ENCODE assay signal across 17 mouse cellular contexts in genomic region chr6:22027854-22028253, GRCm38 (mm10).
"Had no signal": no experiment of that assay in that cellular context is flagged by ENCODE, and none has a peak within 500 bp of the region (broad histone marks: within the 10 kb centered on the region; RNA-seq: fewer than 3 reads in every experiment).

No protein-coding gene starts in this region.

- H3K4me3 ChIP-seq: liver, embryonic 15.5 days; megakaryocyte, embryonic 14.5 days; midbrain, embryonic 13.5 days; myocyte; neural tube, embryonic 15.5 days had no signal

- H3K27ac ChIP-seq: kidney, postnatal 0 days; liver, embryonic 15.5 days; midbrain, embryonic 13.5 days; neural tube, embryonic 15.5 days had no signal

- H3K9me3 ChIP-seq: liver, embryonic 15.5 days; megakaryocyte, embryonic 14.5 days; midbrain, embryonic 13.5 days; neural tube, embryonic 15.5 days had no signal

- H3K4me1 ChIP-seq: megakaryocyte, embryonic 14.5 days had no signal

- ATAC-seq: intestine, postnatal 0 days; midbrain, embryonic 13.5 days had no signal

- DNase-seq: kidney, adult 8-10 months; kidney, postnatal 36 days; layer of hippocampus, adult 9-11 months; left cerebral cortex, postnatal 4 days; lung, embryonic 14.5 days; lung, postnatal 10 days; lung, postnatal 4 days; right cerebral cortex, adult 18-20 months; right cerebral cortex, postnatal 25 days; thymus, postnatal 36 days had no signal

- H3K27me3 ChIP-seq: liver, embryonic 15.5 days; megakaryocyte, embryonic 14.5 days; midbrain, embryonic 13.5 days; neural tube, embryonic 15.5 days had no signal

- H3K9ac ChIP-seq: liver, embryonic 15.5 days; lung, embryonic 14.5 days; midbrain, embryonic 13.5 days; neural tube, embryonic 15.5 days had no signal

- H3K36me3 ChIP-seq: liver, embryonic 15.5 days; midbrain, embryonic 13.5 days; neural tube, embryonic 15.5 days had no signal

- H3K4me2 ChIP-seq: liver, embryonic 15.5 days; lung, embryonic 14.5 days; midbrain, embryonic 13.5 days; neural tube, embryonic 15.5 days had no signal
